Mouse (Mus musculus): Measurements from ENCODE around the gene Zfp330.

Zfp330 gene

GRCm38 (mm10) chr8:82774093-82774422 is at the start of gene Zfp330:
Gene Zfp330 (minus strand): TSS chr8:82774160.
- DNase-seq (ENCODE audit: extremely low read depth, low read depth, low spot score) = peak; percentile 52

GRCm38 (mm10) chr8:82777945-82778344 is 4.0 kb upstream of the Zfp330 start:
- peak; percentile 76 for DNase-seq (ENCODE audit: extremely low read depth, low read depth, low spot score)

- peak; percentile 98 for DNase-seq (ENCODE audit: extremely low read depth, low read depth, low spot score)
These were observed 3.4 kb upstream of the Zfp330 start for GRCm38 (mm10) chr8:82777406-82777805.

DNA sequence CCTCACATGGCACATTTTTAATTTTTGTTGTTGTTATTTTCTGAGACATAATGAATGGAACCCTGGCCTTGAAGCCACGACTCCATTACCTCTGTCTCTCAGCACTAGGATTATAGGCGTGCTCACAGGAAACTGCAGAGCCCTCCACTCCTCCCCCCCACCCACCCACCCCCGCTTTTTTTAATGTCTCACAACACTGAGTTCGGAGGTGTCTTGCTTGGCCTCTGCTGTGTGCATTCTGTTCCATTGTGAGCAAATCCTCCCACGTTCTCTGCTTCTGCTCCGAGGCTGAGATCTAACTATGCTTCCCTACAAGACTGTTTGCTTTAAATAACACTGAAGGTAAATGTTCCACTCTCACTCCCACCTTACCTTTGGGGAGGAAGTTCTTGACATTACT is 522 bp upstream of the Zfp330 start:
- no peak for DNase-seq (ENCODE audit: extremely low read depth, low read depth, low spot score)

DNA sequence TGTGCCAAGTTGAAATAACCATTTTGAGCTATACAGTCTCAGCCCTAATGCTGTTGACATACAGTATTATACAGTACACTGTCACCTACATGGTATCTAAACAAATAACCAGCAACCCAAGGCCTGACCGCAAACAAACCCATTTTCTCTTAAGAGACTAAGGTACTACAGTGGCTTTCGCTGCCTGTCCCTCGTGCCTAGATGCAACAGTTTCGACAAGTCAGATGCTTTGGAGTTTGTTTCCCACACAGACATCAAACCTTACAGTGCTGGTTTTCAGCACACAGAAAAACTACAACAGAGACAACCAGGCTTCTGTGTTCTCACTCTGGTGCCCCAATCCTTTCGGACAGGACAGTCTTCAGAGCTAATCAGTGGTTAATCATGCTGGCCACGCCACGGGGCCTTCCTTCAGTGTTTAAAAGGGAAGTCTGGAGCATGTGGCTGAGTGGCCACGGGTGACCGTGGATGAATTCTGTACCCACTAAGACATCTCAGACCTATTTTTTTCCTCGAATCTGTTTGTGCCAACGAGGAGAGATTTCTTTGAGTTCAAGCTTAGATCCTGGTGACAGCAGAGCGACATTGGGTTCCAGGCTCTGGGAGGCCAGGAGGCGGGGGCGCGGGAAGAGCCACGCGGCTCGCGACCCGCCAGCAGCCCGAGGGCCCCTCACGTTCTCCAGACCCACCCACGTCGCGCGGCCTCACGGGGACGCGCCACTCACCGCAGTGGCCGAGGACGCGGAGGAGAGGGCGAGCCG is 448 bp downstream of the Zfp330 start:
- DNase-seq (ENCODE audit: extremely low read depth, low read depth, low spot score) = no peak

DNA sequence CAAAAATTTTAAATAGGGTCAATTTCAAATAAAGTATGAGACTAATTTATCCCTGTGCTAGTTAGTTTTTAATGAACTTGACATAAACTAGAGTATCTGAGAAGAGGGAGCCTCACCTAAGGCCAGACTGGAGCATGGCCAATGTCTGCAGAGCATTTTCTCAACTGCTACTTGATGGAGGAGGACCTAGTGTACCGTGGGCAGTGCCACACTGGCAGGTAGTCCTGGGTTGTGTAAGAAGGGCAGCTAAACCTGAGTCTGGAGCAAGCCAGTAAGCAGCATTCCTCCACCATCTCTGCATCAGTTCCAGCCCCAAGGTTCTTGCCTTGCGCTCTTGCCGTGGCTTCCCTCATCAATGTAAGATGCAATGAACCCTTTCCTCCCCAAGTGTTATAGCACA is 3.1 kb downstream of the Zfp330 start:
- DNase-seq (ENCODE audit: extremely low read depth, low read depth, low spot score) = peak; percentile 74

DNA sequence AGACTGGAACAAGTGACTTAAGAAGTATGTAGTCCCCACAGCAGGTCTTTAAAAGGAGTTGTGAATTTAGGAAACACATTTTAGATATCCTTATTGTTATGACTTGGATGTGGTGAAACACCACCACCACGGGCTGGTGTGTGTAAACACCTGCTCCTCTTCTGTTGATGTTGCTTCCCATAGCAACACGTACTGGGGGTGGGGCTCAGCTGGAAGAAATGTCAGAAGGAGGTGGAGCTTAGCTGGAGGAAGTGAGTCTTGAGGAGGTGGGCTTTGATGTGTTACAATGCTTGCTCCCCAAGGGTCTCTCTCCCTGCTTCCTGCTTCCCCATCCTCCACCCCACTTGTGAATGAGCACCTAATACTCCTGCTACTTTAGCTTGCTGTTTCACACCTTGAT is 14.9 kb downstream of the Zfp330 start:
- no peak for DNase-seq (ENCODE audit: extremely low read depth, low read depth, low spot score)

DNA sequence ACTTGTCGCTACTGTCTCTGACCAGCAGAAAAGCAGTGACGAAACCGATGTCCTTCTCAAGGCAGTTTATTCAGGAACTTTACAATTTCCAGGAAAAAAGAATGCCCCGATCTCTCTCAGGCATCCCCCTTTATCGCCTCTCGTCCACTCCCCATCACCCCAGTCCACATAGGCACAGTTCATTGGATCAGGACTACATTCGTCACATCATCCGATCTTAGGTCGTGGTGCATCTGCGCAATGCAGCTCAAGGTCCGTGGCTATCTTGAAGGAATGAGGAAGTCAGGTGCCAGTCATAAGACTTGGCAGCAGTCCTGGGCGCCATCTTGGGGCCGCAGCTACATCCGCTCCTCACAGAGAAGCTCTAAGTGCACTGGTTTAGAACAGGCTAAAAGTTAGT is 19.0 kb downstream of the Zfp330 start:
- no peak for DNase-seq (ENCODE audit: extremely low read depth, low read depth, low spot score)

DNA sequence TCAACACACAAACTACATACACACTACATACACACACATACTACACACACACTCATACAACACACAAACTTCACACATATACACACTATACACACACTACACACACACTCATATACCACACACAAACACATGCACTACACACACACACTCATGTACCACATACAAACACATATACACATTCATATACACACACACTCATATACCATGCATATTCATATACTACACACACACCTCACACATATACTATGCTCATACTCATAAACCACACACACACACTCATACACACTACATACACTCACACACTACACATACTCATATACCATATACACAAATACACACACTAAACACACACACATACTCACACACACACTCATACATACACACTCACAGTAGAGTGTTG is 27.3 kb downstream of the Zfp330 start:
- DNase-seq (ENCODE audit: extremely low read depth, low read depth, low spot score) = no peak

GRCm38 (mm10) chr8:82743905-82744904 is 29.8 kb downstream of the Zfp330 start:
- no peak for DNase-seq (ENCODE audit: extremely low read depth, low read depth, low spot score)

All from fat pad, adult 2 months (tissue).